Mouse (Mus musculus): ENCODE measurements around the gene Gm3558.
"Not testable (repeated sequence)": the region's sequence is repeated elsewhere in the genome, so short reads cannot be mapped to it uniquely, and the experiment has no call there.

Gene Gm3558

GRCm38 (mm10) chr14:7568382-7568781, at the start of gene Gm3558:
TSS of gene Gm3558 (minus strand) at chr14:7568566.
- in situ Hi-C loops (cut with MboI; ENCODE audit: low pct_unique_long_range_greater_than_20kb in 1 of 2, low sequenced_read_pairs in 2 of 2, unreplicated experiment in 1 of 2) = not testable (repeated sequence)

GRCm38 (mm10) chr14:7595492-7595891, 27.1 kb upstream of the Gm3558 start, which contains the start of gene Gm10338:
TSS of gene Gm10338 (minus strand) at chr14:7595592.
- in situ Hi-C loops (cut with MboI; ENCODE audit: low pct_unique_long_range_greater_than_20kb in 1 of 2, low sequenced_read_pairs in 2 of 2, unreplicated experiment in 1 of 2) = not testable (repeated sequence)

GRCm38 (mm10) chr14:7567890-7568289, 476 bp downstream of the Gm3558 start:
- in situ Hi-C loops (cut with MboI; ENCODE audit: low pct_unique_long_range_greater_than_20kb in 1 of 2, low sequenced_read_pairs in 2 of 2, unreplicated experiment in 1 of 2) = not testable (repeated sequence)

GRCm38 (mm10) chr14:7567266-7567665, 1.1 kb downstream of the Gm3558 start:
- in situ Hi-C loops (cut with MboI; ENCODE audit: low pct_unique_long_range_greater_than_20kb in 1 of 2, low sequenced_read_pairs in 2 of 2, unreplicated experiment in 1 of 2) = not testable (repeated sequence)
